29 mouse cellular contexts compared by ENCODE assay signal in genomic region chr13:89362274-89362673, GRCm38 (mm10).
"Had no signal": no experiment of that assay in that cellular context is flagged by ENCODE, and none has a peak within 500 bp of the region (broad histone marks: within the 10 kb centered on the region; RNA-seq: fewer than 3 reads in every experiment).

No protein-coding gene starts in this region.

- H3K9ac ChIP-seq: heart, embryonic 13.5 days; heart, embryonic 15.5 days; hindbrain, embryonic 13.5 days; hindbrain, embryonic 15.5 days; kidney, embryonic 15.5 days; limb, embryonic 12.5 days; liver, embryonic 13.5 days; liver, embryonic 15.5 days had no signal

- ATAC-seq: hindbrain, postnatal 0 days; intestine, embryonic 16.5 days had no signal

- H3K4me3 ChIP-seq: gastrocnemius, adult 2 months; heart, adult 2 months; heart, embryonic 13.5 days; heart, embryonic 15.5 days; hindbrain, embryonic 13.5 days; hindbrain, embryonic 15.5 days; kidney, embryonic 15.5 days; layer of hippocampus, adult 2 months; left cerebral cortex, adult 2 months; limb, embryonic 10.5 days; limb, embryonic 12.5 days; liver, embryonic 13.5 days; liver, embryonic 15.5 days had no signal

- H3K36me3 ChIP-seq: heart, embryonic 13.5 days; heart, embryonic 15.5 days; hindbrain, embryonic 13.5 days; hindbrain, embryonic 15.5 days; kidney, embryonic 15.5 days; limb, embryonic 10.5 days; limb, embryonic 12.5 days; liver, embryonic 13.5 days; liver, embryonic 15.5 days had no signal

- H3K4me2 ChIP-seq: heart, embryonic 11.5 days; heart, embryonic 13.5 days; heart, embryonic 15.5 days; hindbrain, embryonic 13.5 days; hindbrain, embryonic 15.5 days; kidney, embryonic 15.5 days; limb, embryonic 12.5 days; liver, embryonic 11.5 days; liver, embryonic 13.5 days; liver, embryonic 15.5 days had no signal

- H3K4me1 ChIP-seq: heart, embryonic 13.5 days; heart, embryonic 15.5 days; hindbrain, embryonic 13.5 days; hindbrain, embryonic 15.5 days; kidney, embryonic 15.5 days; limb, embryonic 10.5 days; limb, embryonic 12.5 days; liver, embryonic 13.5 days; liver, embryonic 15.5 days had no signal

- H3K27me3 ChIP-seq: heart, embryonic 13.5 days; heart, embryonic 15.5 days; hindbrain, embryonic 13.5 days; hindbrain, embryonic 15.5 days; kidney, embryonic 15.5 days; limb, embryonic 12.5 days; liver, embryonic 13.5 days; liver, embryonic 15.5 days had no signal

- H3K27ac ChIP-seq: gastrocnemius, adult 2 months; heart, adult 2 months; heart, embryonic 13.5 days; heart, embryonic 15.5 days; hindbrain, embryonic 13.5 days; hindbrain, embryonic 15.5 days; hindbrain, postnatal 0 days; kidney, embryonic 15.5 days; kidney, postnatal 0 days; layer of hippocampus, adult 2 months; left cerebral cortex, adult 2 months; limb, embryonic 10.5 days; limb, embryonic 12.5 days; liver, embryonic 13.5 days; liver, embryonic 15.5 days had no signal

- H3K9me3 ChIP-seq: heart, embryonic 13.5 days; heart, embryonic 15.5 days; hindbrain, embryonic 13.5 days; hindbrain, embryonic 15.5 days; kidney, embryonic 15.5 days; limb, embryonic 10.5 days; limb, embryonic 12.5 days; liver, embryonic 13.5 days; liver, embryonic 15.5 days had no signal

- DNase-seq: gastrocnemius, adult 2 months; gastrocnemius, postnatal 10 days; gastrocnemius, postnatal 36 days; heart, adult 11 months; heart, adult 2 months; heart, postnatal 14 days; heart, postnatal 36 days; kidney, adult 11 months; kidney, adult 2 months; kidney, adult 9 months; kidney, postnatal 25 days; kidney, postnatal 4 days; liver; liver, embryonic 13.5 days had no signal
